Comparison of ENCODE assay signal across 7 mouse cellular contexts in genomic region chr10:95622879-95623517, GRCm38 (mm10). TPM values are rescaled to one million over a fixed set of nuclear protein-coding genes. Genes with fewer than 3 reads are reported as not detected.
DNase-seq lines count a peak whose midpoint lies in the region; ATAC-seq and TF ChIP-seq lines count a peak whose summit lies in the region.

No protein-coding gene starts in this region.

- H3K4me2 ChIP-seq in hindbrain, embryonic 14.5 days (replicated peaks), result no peak overlapping the region
- H3K4me2 ChIP-seq in liver, embryonic 14.5 days (ENCODE audit: low read depth), result no peak overlapping the region

- ATAC-seq in hindbrain, embryonic 14.5 days (ENCODE audit: low FRiP score), result peak; percentile 47; the same call in 1 of the 2 replicates
- ATAC-seq in liver, embryonic 14.5 days (ENCODE audit: insufficient read depth), result peak; percentile 73

- TF ChIP-seq EP300 in liver, embryonic 14.5 days (IDR thresholded peaks at IDR 0.05; ENCODE audit: low read depth), result no peak

- H3K36me3 ChIP-seq in ES-E14 (ENCODE audit: control insufficient read depth, insufficient read depth, low read length, poor library complexity, severe bottlenecking), result no peaks in the 10 kb centered on the region
- no peaks in the 10 kb centered on the region for H3K36me3 ChIP-seq in hindbrain, embryonic 14.5 days (replicated peaks; ENCODE audit: control insufficient read depth, insufficient read depth)
- H3K36me3 ChIP-seq in liver, embryonic 14.5 days (replicated peaks; ENCODE audit: control insufficient read depth, insufficient read depth, low read depth), result no peaks in the 10 kb centered on the region

- DNase-seq in ES-E14 (ENCODE audit: low read depth, low spot score), result no peak
- peak; percentile 64 for DNase-seq in ZHBTc4 (ENCODE audit: low read depth, low spot score)
- peak; percentile 36 for DNase-seq in hindbrain, embryonic 14.5 days (ENCODE audit: low spot score)
- DNase-seq in liver, embryonic 14.5 days (ENCODE audit: low read depth in 3 of 3, low spot score in 3 of 3), result no peak
- DNase-seq in gastrocnemius, adult 2 months, result no peak
- DNase-seq in testis, postnatal 10 days (ENCODE audit: low spot score), result no peak
- DNase-seq in cerebellum, adult 11 months, result no peak

- H3K4me3 ChIP-seq in ES-E14 (ENCODE audit: insufficient read depth in 1 of 2, low read depth in 1 of 2, low read length in 2 of 2, poor library complexity in 1 of 2, severe bottlenecking in 1 of 2), result no peak overlapping the region
- no peak overlapping the region for H3K4me3 ChIP-seq in hindbrain, embryonic 14.5 days (replicated peaks; ENCODE audit: low read length)
- no peak overlapping the region for H3K4me3 ChIP-seq in liver, embryonic 14.5 days (ENCODE audit: insufficient read depth in 1 of 2, low read depth in 2 of 2, low read length in 2 of 2)
- H3K4me3 ChIP-seq in gastrocnemius, adult 2 months, result no peak overlapping the region

- peak overlapping the region; percentile 63 for H3K27ac ChIP-seq in ES-E14 (ENCODE audit: insufficient read depth, low read depth, low read length, poor library complexity, severe bottlenecking)
- no peak overlapping the region for H3K27ac ChIP-seq in hindbrain, embryonic 14.5 days
- no peak overlapping the region for H3K27ac ChIP-seq in liver, embryonic 14.5 days
- no peak overlapping the region for H3K27ac ChIP-seq in gastrocnemius, adult 2 months

- no peaks in the 10 kb centered on the region for H3K9me3 ChIP-seq in ES-E14 (ENCODE audit: control insufficient read depth, insufficient read depth, low read depth, low read length)
- H3K9me3 ChIP-seq in hindbrain, embryonic 14.5 days (ENCODE audit: control insufficient read depth, low read length), result no peaks in the 10 kb centered on the region
- no peaks in the 10 kb centered on the region for H3K9me3 ChIP-seq in liver, embryonic 14.5 days (ENCODE audit: control insufficient read depth, low read length)

- no peak for TF ChIP-seq CTCF in liver, embryonic 14.5 days (IDR thresholded peaks at IDR 0.05; ENCODE audit: low read depth)
- no peak for TF ChIP-seq CTCF in gastrocnemius, adult 2 months (IDR thresholded peaks at IDR 0.05)

- no peaks in the 10 kb centered on the region for H3K27me3 ChIP-seq in hindbrain, embryonic 14.5 days (ENCODE audit: control insufficient read depth, insufficient read depth, low read length)
- H3K27me3 ChIP-seq in liver, embryonic 14.5 days (ENCODE audit: control insufficient read depth, insufficient read depth, low read length), result no peaks in the 10 kb centered on the region

- peak overlapping the region; percentile 27; the same call in 1 of the 2 replicates for H3K9ac ChIP-seq in ES-E14 (ENCODE audit: insufficient read depth, low read depth, low read length, poor library complexity, severe bottlenecking)
- no peak overlapping the region for H3K9ac ChIP-seq in hindbrain, embryonic 14.5 days
- no peak overlapping the region for H3K9ac ChIP-seq in liver, embryonic 14.5 days (replicated peaks)

- WGBS in hindbrain, embryonic 14.5 days, result 3% methylated on average over 2 of the region's 2 CpGs
- WGBS in liver, embryonic 14.5 days (ENCODE audit: insufficient replicate concordance), result 22% methylated on average over 2 of the region's 2 CpGs

- intact Hi-C loops in gastrocnemius, adult 2 months (cut with DNase I), result no loop called here

- H3K4me1 ChIP-seq in ES-E14 (ENCODE audit: control insufficient read depth in 2 of 2, insufficient read depth in 2 of 2, low read length in 2 of 2, poor library complexity in 1 of 2), result peaks cover 0 to 6% of the 10 kb centered on the region in 2 experiments; a peak in 1 of 4 replicates
- no peaks in the 10 kb centered on the region; the same call in 1 of the 2 replicates for H3K4me1 ChIP-seq in hindbrain, embryonic 14.5 days (replicated peaks; ENCODE audit: control insufficient read depth, insufficient read depth, low read length)
- peaks cover 0 to 4% of the 10 kb centered on the region in 2 experiments; a peak in 2 of 4 replicates for H3K4me1 ChIP-seq in liver, embryonic 14.5 days (replicated peaks; ENCODE audit: control insufficient read depth in 2 of 2, insufficient read depth in 2 of 2, low read length in 1 of 2)

- in situ Hi-C loops in ES-E14 (cut with MboI; ENCODE audit: low sequenced_read_pairs in 2 of 2, unreplicated experiment in 2 of 2), result no loop called here

TF ChIP-seq in ES-E14, 5 proteins besides CTCF, POLR2A, EP300 and RAD21:
- TF ChIP-seq MAFK (IDR thresholded peaks at IDR 0.05; ENCODE audit: insufficient read depth, low read depth, low read length) (no peak), CHD2 (IDR thresholded peaks at IDR 0.05; ENCODE audit: low read depth, low read length) (no peak), ZNF384 (IDR thresholded peaks at IDR 0.05; ENCODE audit: low read depth, low read length) (peak; percentile 84; the same call in 1 of the 2 replicates), HCFC1 (IDR thresholded peaks at IDR 0.05; ENCODE audit: borderline replicate concordance, insufficient read depth, low read length) (no peak)

RNA-seq across cellular contexts. Expression of gene Anapc15-ps, which starts 50.3 kb away (rescaled TPM):
- not detected in 2 replicates for total RNA-seq in ES-E14 (2012; rRNA removed)
- polyA plus RNA-seq in hindbrain, embryonic 14.5 days (2014; fragmentation: Nextera tagmentation; extraction: Ambion mirVana), result not detected in 2 replicates
- polyA plus RNA-seq in liver, embryonic 14.5 days (2012; rRNA removed), result not detected in 2 replicates
- not detected in 2 replicates for polyA plus RNA-seq in liver, embryonic 14.5 days (2014; fragmentation: Nextera tagmentation; extraction: Ambion mirVana)
- total RNA-seq in gastrocnemius, adult 2 months (2021), result not detected

RNA-seq across cellular contexts. Expression of gene Nudt4, which starts 59.1 kb away (rescaled TPM):
- 61.5 and 92.4 TPM in 2 replicates for total RNA-seq in ES-E14 (2012; rRNA removed)
- polyA plus RNA-seq in hindbrain, embryonic 14.5 days (2014; fragmentation: Nextera tagmentation; extraction: Ambion mirVana), result 98.9 and 102 TPM in 2 replicates
- polyA plus RNA-seq in liver, embryonic 14.5 days (2012; rRNA removed), result 30.0 and 49.7 TPM in 2 replicates
- 95.5 and 106 TPM in 2 replicates for polyA plus RNA-seq in liver, embryonic 14.5 days (2014; fragmentation: Nextera tagmentation; extraction: Ambion mirVana)
- 100 to 1,000 TPM; 182 to 332 TPM for total RNA-seq in gastrocnemius, adult 2 months (2021)

Comparison
In these comparisons a context has a peak if more than half of its experiments do, and no peak if none do; other contexts are left out.
1. DNase-seq: peak in ZHBTc4 (single experiment) and hindbrain, embryonic 14.5 days (single experiment); none in ES-E14 (single experiment), liver, embryonic 14.5 days (0 of 3), gastrocnemius, adult 2 months (single experiment), testis, postnatal 10 days (single experiment) and cerebellum, adult 11 months (single experiment).